Mouse (Mus musculus) CH12.LX (cell line): ENCODE measurements around the gene Exoc6. TPM values are rescaled to one million over a fixed set of nuclear protein-coding genes. Genes with fewer than 3 reads are reported as not detected.

Source experiments
- DNase-seq: peaks from one replicate; pipeline ENCODE4 v3.0.0-alpha.2; 2013; ENCODE audit errors: extremely low read depth
- H3K27ac ChIP-seq: 2 replicates; pipeline ENCODE4 v1.5.1; 2012; ENCODE audit warnings: low read depth, mild to moderate bottlenecking, control low read depth, moderate library complexity; ENCODE audit not compliant: insufficient read depth
- H3K27me3 ChIP-seq: replicated peaks from 2 replicates; pipeline ENCODE3; 2012; ENCODE audit warnings: inconsistent platforms
- H3K36me3 ChIP-seq, 2 experiments: replicated peaks in 1 of 2; 2 replicates each; pipeline versions ENCODE3 to v1.6.1; 2012; ENCODE audit warnings: inconsistent platforms in 1 of 2, low read length in 1 of 2, mild to moderate bottlenecking in 1 of 2, mixed read lengths in 1 of 2, moderate library complexity in 1 of 2; ENCODE audit not compliant: control insufficient read depth in 1 of 2, insufficient read depth in 1 of 2
- H3K4me1 ChIP-seq, 2 experiments: 2 replicates each; pipeline ENCODE4 v1.6.1; 2012; ENCODE audit warnings: inconsistent platforms in 1 of 2, moderate library complexity in 1 of 2; ENCODE audit not compliant: insufficient read depth in 2 of 2, control insufficient read depth in 1 of 2
- H3K4me2 ChIP-seq: 2 replicates; pipeline ENCODE4 v1.6.1; 2012; ENCODE audit warnings: low read depth, mild to moderate bottlenecking, control low read depth; ENCODE audit not compliant: poor library complexity, insufficient read depth, severe bottlenecking
- H3K4me3 ChIP-seq, 3 experiments: fragments of 150-350 bp in 1 of 3; sonication (generic) in 1 of 3; replicated peaks in 1 of 3; 2 replicates each; pipeline versions ENCODE3 to v1.5.1; 2011 to 2012; ENCODE audit warnings: low read depth in 2 of 3, low read length in 2 of 3, mild to moderate bottlenecking in 2 of 3, moderate library complexity in 2 of 3, control low read depth in 1 of 3, improper control_type of control experiment in 1 of 3, inconsistent platforms in 1 of 3, mixed read lengths in 1 of 3; ENCODE audit not compliant: poor library complexity in 1 of 3
- H3K79me2 ChIP-seq: replicated peaks from 2 replicates; pipeline ENCODE4 v1.6.1; 2012; ENCODE audit warnings: mild to moderate bottlenecking, moderate library complexity; ENCODE audit not compliant: control insufficient read depth, poor library complexity, insufficient read depth, severe bottlenecking; ENCODE audit errors: extremely low read depth
- H3K9ac ChIP-seq: 2 replicates; pipeline ENCODE4 v1.6.1; 2012; ENCODE audit warnings: low read depth, mild to moderate bottlenecking, control low read depth, moderate library complexity; ENCODE audit not compliant: insufficient read depth
- H3K9me3 ChIP-seq: replicated peaks from 2 replicates; pipeline ENCODE3; 2012; ENCODE audit warnings: low read length, inconsistent platforms, mixed read lengths
- CHD2 ChIP-seq: IDR thresholded peaks from 2 replicates; pipeline ENCODE4 v1.6.1; 2011; ENCODE audit warnings: low read length, improper control_type of control experiment
- CTCF ChIP-seq, 2 experiments: IDR thresholded peaks in 1 of 2; conservative IDR thresholded peaks in 1 of 2; 2 replicates each; pipeline ENCODE4 v1.5.1; 2011 to 2012; ENCODE audit warnings: low read depth in 2 of 2, low read length in 2 of 2, improper control_type of control experiment in 1 of 2, inconsistent platforms in 1 of 2, mild to moderate bottlenecking in 1 of 2, moderate library complexity in 1 of 2
- E2F4 ChIP-seq: IDR thresholded peaks from 2 replicates; pipeline ENCODE4 v1.6.1; 2011; ENCODE audit warnings: low read depth, low read length, improper control_type of control experiment; ENCODE audit not compliant: insufficient replicate concordance
- ELF1 ChIP-seq: IDR thresholded peaks from 2 replicates; pipeline ENCODE4 v1.6.1; 2014; ENCODE audit warnings: low read depth, mild to moderate bottlenecking, inconsistent platforms, low read length, improper control_type of control experiment
- EP300 ChIP-seq: IDR thresholded peaks from 2 replicates; pipeline ENCODE4 v1.6.1; 2011; ENCODE audit warnings: low read length, improper control_type of control experiment
- ETS1 ChIP-seq: conservative IDR thresholded peaks from 2 replicates; pipeline ENCODE4 v1.6.1; 2012; ENCODE audit warnings: low read depth, mild to moderate bottlenecking, inconsistent platforms, low read length, improper control_type of control experiment, moderate library complexity
- GABPA ChIP-seq: IDR thresholded peaks from 2 replicates; pipeline ENCODE4 v1.6.1; 2012; ENCODE audit warnings: low read depth, low read length, improper control_type of control experiment, inconsistent platforms; ENCODE audit not compliant: insufficient replicate concordance
- HCFC1 ChIP-seq: IDR thresholded peaks from 2 replicates; pipeline ENCODE4 v1.6.1; 2012; ENCODE audit warnings: low read depth, mild to moderate bottlenecking, inconsistent platforms, low read length, improper control_type of control experiment
- IRF4 ChIP-seq: IDR thresholded peaks from 2 replicates; pipeline ENCODE4 v1.6.1; 2014; ENCODE audit warnings: low read depth, mild to moderate bottlenecking, inconsistent platforms, low read length, improper control_type of control experiment
- JUN ChIP-seq: IDR thresholded peaks from 2 replicates; pipeline ENCODE4 v1.6.1; 2011; ENCODE audit warnings: low read depth, mild to moderate bottlenecking, low read length, improper control_type of control experiment, moderate library complexity; ENCODE audit not compliant: insufficient read depth
- JUND ChIP-seq: conservative IDR thresholded peaks from 2 replicates; pipeline ENCODE4 v1.6.1; 2011; ENCODE audit warnings: low read depth, low read length, improper control_type of control experiment
- MAFK ChIP-seq: IDR thresholded peaks from 2 replicates; pipeline ENCODE4 v1.6.1; 2011; ENCODE audit warnings: low read length, improper control_type of control experiment; ENCODE audit not compliant: insufficient replicate concordance
- MAZ ChIP-seq: IDR thresholded peaks from 2 replicates; pipeline ENCODE4 v1.6.1; 2012; ENCODE audit warnings: low read depth, mild to moderate bottlenecking, inconsistent platforms, low read length, improper control_type of control experiment, moderate library complexity
- MEF2A ChIP-seq: IDR thresholded peaks from 2 replicates; pipeline ENCODE4 v1.6.1; 2014; ENCODE audit warnings: low read depth, mild to moderate bottlenecking, inconsistent platforms, low read length, improper control_type of control experiment, borderline replicate concordance
- MXI1 ChIP-seq: IDR thresholded peaks from 2 replicates; pipeline ENCODE4 v1.6.1; 2011; ENCODE audit warnings: mild to moderate bottlenecking, low read depth, low read length, improper control_type of control experiment
- NELFE ChIP-seq: IDR thresholded peaks from 2 replicates; pipeline ENCODE4 v1.6.1; 2011; ENCODE audit warnings: low read depth, low read length, improper control_type of control experiment
- NRF1 ChIP-seq: IDR thresholded peaks from 2 replicates; pipeline ENCODE4 v1.6.1; 2014; ENCODE audit warnings: low read depth, mild to moderate bottlenecking, inconsistent platforms, low read length, improper control_type of control experiment, moderate library complexity
- PAX5 ChIP-seq: IDR thresholded peaks from 2 replicates; pipeline ENCODE4 v1.6.1; 2012; ENCODE audit warnings: low read length, inconsistent platforms, mixed read lengths
- SMC3 ChIP-seq: IDR thresholded peaks from 2 replicates; pipeline ENCODE4 v1.6.1; 2011; ENCODE audit warnings: low read depth, low read length, improper control_type of control experiment
- TCF12 ChIP-seq: IDR thresholded peaks from 2 replicates; pipeline ENCODE4 v1.6.1; 2014; ENCODE audit warnings: low read depth, mild to moderate bottlenecking, inconsistent platforms, low read length, improper control_type of control experiment
- UBTF ChIP-seq: IDR thresholded peaks from 2 replicates; pipeline ENCODE4 v1.6.1; 2012; ENCODE audit warnings: low read depth, mild to moderate bottlenecking, inconsistent platforms, low read length, improper control_type of control experiment, moderate library complexity
- USF1 ChIP-seq: IDR thresholded peaks from 2 replicates; pipeline ENCODE4 v1.6.1; 2014; ENCODE audit warnings: low read depth, mild to moderate bottlenecking, inconsistent platforms, low read length, improper control_type of control experiment
- ZKSCAN1 ChIP-seq: IDR thresholded peaks from 2 replicates; pipeline ENCODE4 v1.6.1; 2012; ENCODE audit warnings: low read depth, inconsistent platforms, low read length, improper control_type of control experiment, borderline replicate concordance
- ZMIZ1 ChIP-seq: IDR thresholded peaks from 2 replicates; pipeline ENCODE4 v1.6.1; 2012; ENCODE audit warnings: low read depth, mild to moderate bottlenecking, inconsistent platforms, low read length, improper control_type of control experiment
- dilution Hi-C: fragments of 300-500 bp; cut with MboI; formaldehyde crosslinking; loops from 2 replicates; pipeline ENCODE4 v1.14.3; 2020; ENCODE audit warnings: low sequenced_read_pairs; ENCODE audit not compliant: extremely low pct_unique_long_range_greater_than_20kb, extremely low pct_ligation_motif_present
- in situ Hi-C: fragments of 300-500 bp; cut with MboI; formaldehyde crosslinking; loops from 3 replicates; pipeline ENCODE4 v1.14.3; 2019; ENCODE audit warnings: low sequenced_read_pairs, low pct_ligation_motif_present, low pct_unique_long_range_greater_than_20kb, mixed read lengths
- polyA plus RNA-seq: library from polyadenylated mRNA; unstranded; fragments of >175 nt; gene quantifications from 2 replicates; pipeline ENCODE4 v1.2.1, GENCODE M21; 2012; ENCODE audit warnings: low read depth; ENCODE audit not compliant: insufficient read length
- total RNA-seq, 2 experiments: library from RNA; depleted of rRNA; stranded (reverse); fragments of 300-350 nt in 1 of 2; fragments of >200 nt in 1 of 2; gene quantifications; 2 replicates each; pipeline ENCODE4 v1.2.3; 2012 to 2014

Exoc6 gene
- total and polyA plus RNA-seq, 3 experiments: 8.0 to 18.5 (median 12.1) TPM

- peaks cover 19 to 42% of the 10 kb centered on the region in 2 experiments for H3K4me1 ChIP-seq
- H3K4me2 ChIP-seq: no peak overlapping the region
- in situ Hi-C loops (loop anchor here (5.0 kb wide), 1 partner anchor 79 kb away; no protein-coding TSS in a partner anchor), dilution Hi-C loops (no loop called here)
- H3K79me2 ChIP-seq: no peaks in the 10 kb centered on the region
- no peak overlapping the region for H3K9ac ChIP-seq
- no peak overlapping the region for H3K4me3 ChIP-seq
- no peak overlapping the region for H3K27ac ChIP-seq
- no peaks in the 10 kb centered on the region for H3K9me3 ChIP-seq
- no peak for DNase-seq
- H3K36me3 ChIP-seq: no peaks in the 10 kb centered on the region
- TF ChIP-seq ETS1 (no peak), IRF4 (no peak), EP300 (no peak), PAX5 (no peak), GABPA (no peak)
- no peaks in the 10 kb centered on the region for H3K27me3 ChIP-seq
These were observed 44.2 kb upstream of the Exoc6 start for GRCm38 (mm10) chr19:37506066-37506465.

GRCm38 (mm10) chr19:37506614-37507013 is 43.6 kb upstream of the Exoc6 start:
- no peak for TF ChIP-seq MXI1
- no peak for TF ChIP-seq NELFE
- TF ChIP-seq MAFK: no peak
- TF ChIP-seq ZKSCAN1: no peak
- TF ChIP-seq JUN: no peak
- TF ChIP-seq ELF1: no peak
- TF ChIP-seq ZMIZ1: no peak
- H3K27me3 ChIP-seq: no peaks in the 10 kb centered on the region
- no peak overlapping the region for H3K9ac ChIP-seq
- in situ Hi-C loops: loop anchor here (5.0 kb wide), 1 partner anchor 79 kb away; no protein-coding TSS in a partner anchor
- peaks cover 19 to 42% of the 10 kb centered on the region in 2 experiments for H3K4me1 ChIP-seq
- H3K9me3 ChIP-seq: peaks cover under 1% of the 10 kb centered on the region
- H3K79me2 ChIP-seq: no peaks in the 10 kb centered on the region
- no peak overlapping the region for H3K4me3 ChIP-seq
- no peak overlapping the region for H3K4me2 ChIP-seq
- dilution Hi-C loops: no loop called here
- no peaks in the 10 kb centered on the region for H3K36me3 ChIP-seq
- H3K27ac ChIP-seq: no peak overlapping the region
- no peak for DNase-seq

GRCm38 (mm10) chr19:37509725-37510124 is 40.5 kb upstream of the Exoc6 start:
- in situ Hi-C loops (loop anchor here (5.0 kb wide), 1 partner anchor 82 kb away; no protein-coding TSS in a partner anchor), dilution Hi-C loops (no loop called here)
- peak; percentile 93 for DNase-seq
- peaks cover 8 to 28% of the 10 kb centered on the region in 2 experiments for H3K4me1 ChIP-seq
- H3K27me3 ChIP-seq: no peaks in the 10 kb centered on the region
- no peak overlapping the region for H3K9ac ChIP-seq
- peak overlapping the region; percentile 9; the same call in 1 of the 2 replicates for H3K4me2 ChIP-seq
- peaks cover 6% of the 10 kb centered on the region for H3K9me3 ChIP-seq
- no peaks in the 10 kb centered on the region for H3K79me2 ChIP-seq
- H3K36me3 ChIP-seq: no peaks in the 10 kb centered on the region
- no peak overlapping the region for H3K4me3 ChIP-seq
- no peak overlapping the region for H3K27ac ChIP-seq
- TF ChIP-seq UBTF (no peak), SMC3 (peak; percentile 94), EP300 (no peak), JUND (no peak), ZMIZ1 (no peak), MEF2A (0 out of 2 replicates have a peak, but pooled peaks have one; percentile 18), E2F4 (no peak), IRF4 (no peak), CTCF (conservative IDR thresholded peaks at IDR 0.05 in 1 of 2, IDR thresholded peaks at IDR 0.05 in 1 of 2; ENCODE audit: low read depth in 2 of 2, low read length in 2 of 2) (peak; percentile 71 to 93), USF1 (no peak), HCFC1 (no peak), MAFK (no peak), CHD2 (no peak), MAZ (no peak), TCF12 (peak; percentile 52), NELFE (no peak), ETS1 (no peak), MXI1 (no peak), NRF1 (no peak), GABPA (no peak)
